Mouse (Mus musculus) MEL (cell line): ENCODE measurements around the gene Farsa. TPM values are rescaled to one million over a fixed set of nuclear protein-coding genes. Genes with fewer than 3 reads are reported as not detected.

Experiments used
- DNase-seq: peaks from one replicate; pipeline ENCODE4 v3.0.0; 2011; ENCODE audit warnings: low read depth, low spot score
- H3K27ac ChIP-seq: 2 replicates; pipeline ENCODE4 v1.5.1; 2012; ENCODE audit warnings: low read depth, mild to moderate bottlenecking, control low read depth, low read length, moderate library complexity; ENCODE audit not compliant: control insufficient read depth
- H3K27me3 ChIP-seq, 2 experiments: fragments of 150-350 bp in 1 of 2; sonication (generic) in 1 of 2; 2 replicates each; pipeline ENCODE4 v1.6.1; 2012; ENCODE audit warnings: low read length in 2 of 2, mild to moderate bottlenecking in 2 of 2, improper control_type of control experiment in 1 of 2, moderate library complexity in 1 of 2; ENCODE audit not compliant: insufficient read depth in 2 of 2, control insufficient read depth in 1 of 2
- H3K36me3 ChIP-seq, 2 experiments: 2 replicates each; pipeline ENCODE4 v1.6.1; 2012 to 2014; ENCODE audit warnings: low read length in 2 of 2, improper control_type of control experiment in 1 of 2, inconsistent platforms in 1 of 2, mild to moderate bottlenecking in 1 of 2; ENCODE audit not compliant: insufficient read depth in 2 of 2, control insufficient read depth in 1 of 2
- H3K4me1 ChIP-seq, 2 experiments: fragments of 150-350 bp in 1 of 2; sonication (generic) in 1 of 2; 2 replicates each; pipeline ENCODE4 v1.6.1; 2012; ENCODE audit warnings: low read length in 2 of 2, improper control_type of control experiment in 1 of 2, mild to moderate bottlenecking in 1 of 2; ENCODE audit not compliant: insufficient read depth in 2 of 2, control insufficient read depth in 1 of 2
- H3K4me3 ChIP-seq, 2 experiments: fragments of 150-350 bp in 1 of 2; sonication (generic) in 1 of 2; 2 replicates each; pipeline ENCODE4 v1.5.1; 2012; ENCODE audit warnings: low read depth in 2 of 2, low read length in 2 of 2, mild to moderate bottlenecking in 2 of 2, moderate library complexity in 2 of 2, control low read depth in 1 of 2, improper control_type of control experiment in 1 of 2; ENCODE audit not compliant: control insufficient read depth in 1 of 2, insufficient read depth in 1 of 2
- H3K79me2 ChIP-seq: 2 replicates; pipeline ENCODE4 v1.6.1; 2012; ENCODE audit warnings: mild to moderate bottlenecking, low read length, moderate library complexity; ENCODE audit not compliant: control insufficient read depth, poor library complexity, insufficient read depth
- H3K9ac ChIP-seq: 2 replicates; pipeline ENCODE4 v1.6.1; 2012; ENCODE audit warnings: low read depth, mild to moderate bottlenecking, control low read depth, low read length, moderate library complexity; ENCODE audit not compliant: control insufficient read depth, poor library complexity, severe bottlenecking
- H3K9me3 ChIP-seq: fragments of 150-350 bp; sonication (generic); replicated peaks from 2 replicates; pipeline ENCODE4 v1.6.1; 2012; ENCODE audit warnings: mild to moderate bottlenecking, low read length, improper control_type of control experiment, moderate library complexity; ENCODE audit not compliant: insufficient read depth
- CHD2 ChIP-seq: IDR thresholded peaks from 2 replicates; pipeline ENCODE4 v1.6.1; 2011; ENCODE audit warnings: low read length, improper control_type of control experiment
- E2F4 ChIP-seq: IDR thresholded peaks from 2 replicates; pipeline ENCODE4 v1.6.1; 2011; ENCODE audit warnings: low read depth, low read length, improper control_type of control experiment, borderline replicate concordance
- GABPA ChIP-seq: IDR thresholded peaks from 2 replicates; pipeline ENCODE4 v1.6.1; 2012; ENCODE audit warnings: low read depth, mild to moderate bottlenecking, inconsistent platforms, low read length, improper control_type of control experiment, moderate library complexity
- GATA1 ChIP-seq: IDR thresholded peaks from 2 replicates; pipeline ENCODE4 v1.6.1; 2011; ENCODE audit warnings: low read depth, low read length, improper control_type of control experiment
- MAFK ChIP-seq: IDR thresholded peaks from 2 replicates; pipeline ENCODE4 v1.6.1; 2011; ENCODE audit warnings: low read depth, mild to moderate bottlenecking, low read length, improper control_type of control experiment, borderline replicate concordance
- MAX ChIP-seq: IDR thresholded peaks from 2 replicates; pipeline ENCODE4 v1.6.1; 2011; ENCODE audit warnings: low read length, improper control_type of control experiment
- MXI1 ChIP-seq: IDR thresholded peaks from 2 replicates; pipeline ENCODE4 v1.6.1; 2011; ENCODE audit warnings: mild to moderate bottlenecking, low read depth, low read length, improper control_type of control experiment
- MYC ChIP-seq: IDR thresholded peaks from 2 replicates; pipeline ENCODE4 v1.6.1; 2011; ENCODE audit warnings: low read depth, mild to moderate bottlenecking, low read length, improper control_type of control experiment, moderate library complexity
- NELFE ChIP-seq: IDR thresholded peaks from 2 replicates; pipeline ENCODE4 v1.6.1; 2011; ENCODE audit warnings: low read depth, low read length, improper control_type of control experiment
- POLR2AphosphoS2 ChIP-seq: IDR thresholded peaks from 2 replicates; pipeline ENCODE4 v1.6.1; 2011; ENCODE audit warnings: low read length, improper control_type of control experiment
- SIN3A ChIP-seq: IDR thresholded peaks from 2 replicates; pipeline ENCODE4 v1.6.1; 2012; ENCODE audit warnings: low read length, improper control_type of control experiment, inconsistent platforms
- TAL1 ChIP-seq: IDR thresholded peaks from 2 replicates; pipeline ENCODE4 v1.6.1; 2012; ENCODE audit warnings: mild to moderate bottlenecking, inconsistent platforms, low read length, moderate library complexity, mixed read lengths
- ZC3H11A ChIP-seq: IDR thresholded peaks from 2 replicates; pipeline ENCODE4 v1.6.1; 2012; ENCODE audit warnings: low read depth, mild to moderate bottlenecking, inconsistent platforms, low read length, improper control_type of control experiment
- ZMIZ1 ChIP-seq: IDR thresholded peaks from 2 replicates; pipeline ENCODE4 v1.6.1; 2012; ENCODE audit warnings: low read depth, mild to moderate bottlenecking, inconsistent platforms, low read length, improper control_type of control experiment, moderate library complexity
- polyA plus RNA-seq, 2 experiments: library from polyadenylated mRNA; stranded (reverse) in 1 of 2; unstranded in 1 of 2; fragments of >175 nt in 1 of 2; fragments of >200 nt in 1 of 2; gene quantifications; 2 replicates each; pipeline versions ENCODE4 v1.2.1 to v1.2.4; 2012; ENCODE audit warnings: low replicate concordance in 2 of 2, low read depth in 1 of 2; ENCODE audit not compliant: insufficient read length in 2 of 2, insufficient read depth in 1 of 2, missing spikeins in 1 of 2
- total RNA-seq: library from RNA; depleted of rRNA; stranded (reverse); fragments of 300-350 nt; gene quantifications from 2 replicates; pipeline ENCODE4 v1.2.3, GENCODE M21; 2012; rRNA removed

Farsa gene
- total and polyA plus RNA-seq, 3 experiments: 152 to 295 (median 245) TPM

DNA sequence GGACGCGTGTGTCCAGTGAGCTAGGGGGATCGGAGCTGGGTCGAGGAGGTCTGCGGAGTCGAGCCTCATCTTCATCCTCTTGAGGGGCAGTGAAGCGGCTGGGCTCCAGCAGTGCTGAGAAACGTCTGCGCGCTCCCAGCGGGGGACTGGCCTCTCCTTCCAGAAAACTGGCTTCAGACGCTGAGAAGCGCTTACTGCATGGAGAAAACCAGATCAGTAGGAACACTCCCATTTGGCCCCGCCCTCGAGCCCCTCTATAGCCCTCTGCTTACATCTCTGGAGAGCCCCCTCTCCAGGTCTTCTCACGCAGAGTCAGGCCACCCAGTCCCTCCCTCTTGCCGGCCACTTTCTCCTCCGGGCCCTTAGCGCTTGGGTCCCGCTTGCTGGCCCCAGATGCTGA, 61.0 kb downstream of the Farsa start:
- Histone ChIP-seq H3K9ac (no peak overlapping the region), H3K4me1 (peaks cover 0 to 13% of the 10 kb centered on the region in 2 experiments; a peak in 3 of 4 replicates), H3K27me3 (no peaks in the 10 kb centered on the region), H3K79me2 (peaks cover 12% of the 10 kb centered on the region), H3K9me3 (no peaks in the 10 kb centered on the region), H3K4me3 (no peak overlapping the region), H3K36me3 (peaks cover 0 to 11% of the 10 kb centered on the region in 2 experiments; a peak in 2 of 4 replicates), H3K27ac (no peak overlapping the region)
- no peak for DNase-seq
- TF ChIP-seq GABPA: no peak
- TF ChIP-seq POLR2AphosphoS2: 0 out of 2 replicates have a peak, but pooled peaks have one; percentile 12

- H3K9me3 ChIP-seq: no peaks in the 10 kb centered on the region
- H3K79me2 ChIP-seq: peaks cover 12% of the 10 kb centered on the region
- no peak overlapping the region for H3K4me3 ChIP-seq
- no peak for DNase-seq
- H3K27me3 ChIP-seq: no peaks in the 10 kb centered on the region
- H3K36me3 ChIP-seq: peaks cover 0 to 13% of the 10 kb centered on the region in 2 experiments; a peak in 2 of 4 replicates
- no peak overlapping the region for H3K27ac ChIP-seq
- H3K9ac ChIP-seq: no peak overlapping the region
- peaks cover 0 to 15% of the 10 kb centered on the region in 2 experiments; a peak in 3 of 4 replicates for H3K4me1 ChIP-seq
- no peak for TF ChIP-seq NELFE
- no peak for TF ChIP-seq SIN3A
- no peak for TF ChIP-seq MXI1
- no peak for TF ChIP-seq E2F4
- TF ChIP-seq MAX: no peak
- TF ChIP-seq MAFK: no peak
- TF ChIP-seq MYC: no peak
- TF ChIP-seq ZC3H11A: no peak
- no peak for TF ChIP-seq ZMIZ1
- TF ChIP-seq CHD2: no peak
- TF ChIP-seq GATA1: no peak
- no peak for TF ChIP-seq TAL1
Measured at GRCm38 (mm10) chr8:84918646-84919045, 61.9 kb downstream of the Farsa start.

Other genes starting within 250 kb of the Farsa start
Only the 30 nearest of the 31 such genes appear.
- 22.5 and 24.4 TPM in 2 replicates for gene Ier2, start 194.1 kb upstream of the Farsa start, total RNA-seq
- gene Ier2, start 194.1 kb upstream of the Farsa start, polyA plus RNA-seq: 100 to 1,000 TPM in 1 of 2 experiments, 10 to 100 TPM in 1; 37.7 to 258 TPM
- gene Trmt1, start 170.7 kb upstream of the Farsa start, total RNA-seq: 154 and 183 TPM in 2 replicates
- gene Trmt1, start 170.7 kb upstream of the Farsa start, polyA plus RNA-seq: 100 to 1,000 TPM in 1 of 2 experiments, not detected in 1; 221 TPM
- 42.5 and 45.3 TPM in 2 replicates for gene Nacc1, start 169.1 kb upstream of the Farsa start, total RNA-seq
- gene Nacc1, start 169.1 kb upstream of the Farsa start, polyA plus RNA-seq: 100 to 1,000 TPM in 1 of 2 experiments, not detected in 1; 106 TPM
- 75.5 and 88.7 TPM in 2 replicates for gene Lyl1, start 155.5 kb upstream of the Farsa start, total RNA-seq
- gene Lyl1, start 155.5 kb upstream of the Farsa start, polyA plus RNA-seq: 100 to 1,000 TPM; 136 to 149 TPM
- gene G430095P16Rik, start 134.0 kb upstream of the Farsa start, total RNA-seq: 5.6 and 7.9 TPM in 2 replicates
- 10 to 100 TPM in 1 of 2 experiments, not detected in 1; 17.1 TPM for gene G430095P16Rik, start 134.0 kb upstream of the Farsa start, polyA plus RNA-seq
- 11.3 and 14.4 TPM in 2 replicates for gene Nfix, start 56.6 kb upstream of the Farsa start, total RNA-seq
- gene Nfix, start 56.6 kb upstream of the Farsa start, polyA plus RNA-seq: 10 to 100 TPM in 1 of 2 experiments, not detected in 1; 29.1 TPM
- gene Dand5, start 34.2 kb upstream of the Farsa start, total RNA-seq: 1.4 and 1.7 TPM in 2 replicates
- gene Dand5, start 34.2 kb upstream of the Farsa start, polyA plus RNA-seq: 1 to 10 TPM in 1 of 2 experiments, not detected in 1; 2.2 TPM
- 47.5 and 51.8 TPM in 2 replicates for gene Gadd45gip1, start 25.5 kb upstream of the Farsa start, total RNA-seq
- 10 to 100 TPM in 1 of 2 experiments, not detected in 1; 62.9 TPM for gene Gadd45gip1, start 25.5 kb upstream of the Farsa start, polyA plus RNA-seq
- gene Rad23a, start 16.3 kb upstream of the Farsa start, total RNA-seq: 62.6 and 66.7 TPM in 2 replicates
- 100 to 1,000 TPM in 1 of 2 experiments, not detected in 1; 155 TPM for gene Rad23a, start 16.3 kb upstream of the Farsa start, polyA plus RNA-seq
- gene Calr, start 10.1 kb upstream of the Farsa start, total RNA-seq: 550 and 567 TPM in 2 replicates
- 1,000 to 10,000 TPM in 1 of 2 experiments, not detected in 1; 1,110 TPM for gene Calr, start 10.1 kb upstream of the Farsa start, polyA plus RNA-seq
- 60.6 and 75.5 TPM in 2 replicates for gene Syce2, start 15.1 kb downstream of the Farsa start, total RNA-seq
- 100 to 1,000 TPM in 1 of 2 experiments, not detected in 1; 115 TPM for gene Syce2, start 15.1 kb downstream of the Farsa start, polyA plus RNA-seq
- 9.7 and 10.7 TPM in 2 replicates for gene Gcdh, start 36.9 kb downstream of the Farsa start, total RNA-seq
- 10 to 100 TPM in 1 of 2 experiments, not detected in 1; 17.3 TPM for gene Gcdh, start 36.9 kb downstream of the Farsa start, polyA plus RNA-seq
- gene Klf1, start 44.9 kb downstream of the Farsa start, total RNA-seq: 178 and 234 TPM in 2 replicates
- 100 to 1,000 TPM in 1 of 2 experiments, not detected in 1; 262 TPM for gene Klf1, start 44.9 kb downstream of the Farsa start, polyA plus RNA-seq
- 53.7 and 62.3 TPM in 2 replicates for gene Dnase2a, start 51.6 kb downstream of the Farsa start, total RNA-seq
- gene Dnase2a, start 51.6 kb downstream of the Farsa start, polyA plus RNA-seq: 10 to 100 TPM in 1 of 2 experiments, not detected in 1; 83.4 TPM
- gene Mast1, start 80.4 kb downstream of the Farsa start, total RNA-seq: 0.49 and 0.77 TPM in 2 replicates
- 1 to 10 TPM in 1 of 2 experiments, not detected in 1; 4.5 TPM for gene Mast1, start 80.4 kb downstream of the Farsa start, polyA plus RNA-seq
- gene Rtbdn, start 90.0 kb downstream of the Farsa start, total RNA-seq: 0.08 TPM in 1 of 2 replicates, not detected in the other
- under 1 TPM in 1 of 2 experiments, not detected in 1; 0.11 TPM for gene Rtbdn, start 90.0 kb downstream of the Farsa start, polyA plus RNA-seq
- gene Gm49661, start 112.4 kb downstream of the Farsa start, total RNA-seq: 3.9 and 4.7 TPM in 2 replicates
- gene Gm49661, start 112.4 kb downstream of the Farsa start, polyA plus RNA-seq: not detected
- gene Prdx2, start 112.6 kb downstream of the Farsa start, total RNA-seq: 502 and 643 TPM in 2 replicates
- gene Prdx2, start 112.6 kb downstream of the Farsa start, polyA plus RNA-seq: 100 to 1,000 TPM; 679 to 773 TPM
- gene Rnaseh2a, start 112.8 kb downstream of the Farsa start, total RNA-seq: 105 TPM in 2 replicates
- gene Rnaseh2a, start 112.8 kb downstream of the Farsa start, polyA plus RNA-seq: 100 to 1,000 TPM in 1 of 2 experiments, not detected in 1; 109 TPM
- gene Junb, start 121.7 kb downstream of the Farsa start, total RNA-seq: 49.6 and 72.7 TPM in 2 replicates
- gene Junb, start 121.7 kb downstream of the Farsa start, polyA plus RNA-seq: 10 to 100 TPM in 1 of 2 experiments, not detected in 1; 41.6 TPM
- gene Hook2, start 133.6 kb downstream of the Farsa start, total RNA-seq: 10.5 and 11.5 TPM in 2 replicates
- gene Hook2, start 133.6 kb downstream of the Farsa start, polyA plus RNA-seq: 10 to 100 TPM in 1 of 2 experiments, not detected in 1; 17.5 TPM
- gene Best2, start 157.5 kb downstream of the Farsa start, total RNA-seq: 0.04 TPM in 1 of 2 replicates, not detected in the other
- gene Best2, start 157.5 kb downstream of the Farsa start, polyA plus RNA-seq: under 1 TPM in 1 of 2 experiments, not detected in 1; 0.13 TPM
- gene Asna1, start 168.3 kb downstream of the Farsa start, total RNA-seq: 115 and 132 TPM in 2 replicates
- gene Asna1, start 168.3 kb downstream of the Farsa start, polyA plus RNA-seq: 100 to 1,000 TPM in 1 of 2 experiments, not detected in 1; 192 TPM
- gene Trir, start 169.8 kb downstream of the Farsa start, total RNA-seq: 224 and 264 TPM in 2 replicates
- 100 to 1,000 TPM; 283 to 442 TPM for gene Trir, start 169.8 kb downstream of the Farsa start, polyA plus RNA-seq
- 55.6 and 62.3 TPM in 2 replicates for gene Tnpo2, start 179.9 kb downstream of the Farsa start, total RNA-seq
- gene Tnpo2, start 179.9 kb downstream of the Farsa start, polyA plus RNA-seq: 10 to 100 TPM; 29.2 to 86.8 TPM
- gene Fbxw9, start 203.1 kb downstream of the Farsa start, total RNA-seq: 6.5 and 10.6 TPM in 2 replicates
- 10 to 100 TPM in 1 of 2 experiments, not detected in 1; 13.9 TPM for gene Fbxw9, start 203.1 kb downstream of the Farsa start, polyA plus RNA-seq
- gene Gm5741, start 211.0 kb downstream of the Farsa start, total RNA-seq: not detected in 2 replicates
- gene Gm5741, start 211.0 kb downstream of the Farsa start, polyA plus RNA-seq: 1 to 10 TPM in 1 of 2 experiments, not detected in 1; 1.0 TPM
- 42.5 and 44.6 TPM in 2 replicates for gene Dhps, start 214.8 kb downstream of the Farsa start, total RNA-seq
- gene Dhps, start 214.8 kb downstream of the Farsa start, polyA plus RNA-seq: 10 to 100 TPM in 1 of 2 experiments, not detected in 1; 68.3 TPM
- 25.5 and 26.2 TPM in 2 replicates for gene Wdr83os, start 223.8 kb downstream of the Farsa start, total RNA-seq
- 100 to 1,000 TPM in 1 of 2 experiments, not detected in 1; 143 TPM for gene Wdr83os, start 223.8 kb downstream of the Farsa start, polyA plus RNA-seq
- 27.0 and 29.5 TPM in 2 replicates for gene Wdr83, start 224.3 kb downstream of the Farsa start, total RNA-seq
- gene Wdr83, start 224.3 kb downstream of the Farsa start, polyA plus RNA-seq: 10 to 100 TPM in 1 of 2 experiments, not detected in 1; 58.4 TPM